Mouse (Mus musculus) kidney, adult 18-20 months (tissue): ENCODE measurements at regions not wholly inside any gene's neighbourhood (a gene's known extent, or its start where the extent isn't known, plus 50 kb on each side); places are given as distances from the start of the nearest gene placed in this dataset.
"Not testable (repeated sequence)": the region's sequence is repeated elsewhere in the genome, so short reads cannot be mapped to it uniquely, and the experiment has no call there.

Experiments used
- DNase-seq: peaks from one replicate; pipeline ENCODE4 v3.0.0; 2021

DNA sequence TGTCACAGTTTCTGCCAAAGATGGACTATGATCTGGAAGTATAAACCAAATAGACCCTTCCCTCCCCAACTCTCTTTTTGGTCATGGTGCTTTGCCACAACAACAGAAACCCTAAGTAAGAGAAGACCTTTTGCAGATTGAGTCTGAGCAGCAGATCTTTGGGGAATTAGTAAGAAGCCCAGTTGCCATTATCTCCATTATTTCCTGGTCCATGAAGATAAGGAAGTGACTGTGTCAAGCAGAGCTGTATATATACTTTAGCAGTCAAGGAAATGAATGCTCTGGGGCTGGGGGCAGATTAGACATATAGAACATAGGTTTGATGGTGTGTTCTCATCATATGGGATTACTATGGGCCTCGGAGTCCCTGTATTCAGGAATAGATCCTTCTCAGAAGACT lies 117.8 kb upstream of the C9orf72 start:
- no peak for DNase-seq

DNA sequence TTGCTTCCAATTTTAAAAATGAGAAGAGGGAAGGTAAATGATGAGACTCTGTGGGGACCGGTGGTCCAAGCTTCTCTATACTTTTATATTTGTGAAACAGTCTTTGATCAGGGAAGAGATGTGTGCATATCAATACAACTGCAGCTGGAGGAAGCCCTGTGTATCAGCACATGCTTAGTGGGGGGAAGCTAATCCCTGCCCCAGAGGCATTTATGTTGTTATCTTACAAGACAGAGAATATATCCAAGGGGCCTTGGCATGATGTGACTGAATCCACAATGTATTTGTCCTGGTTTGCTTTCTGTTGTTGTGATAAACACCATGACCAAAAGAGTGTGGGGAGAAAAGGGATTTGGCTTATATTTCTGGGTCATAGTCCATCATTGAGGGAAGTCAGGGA lies 105.2 kb upstream of the C9orf72 start:
- DNase-seq, result no peak

DNA sequence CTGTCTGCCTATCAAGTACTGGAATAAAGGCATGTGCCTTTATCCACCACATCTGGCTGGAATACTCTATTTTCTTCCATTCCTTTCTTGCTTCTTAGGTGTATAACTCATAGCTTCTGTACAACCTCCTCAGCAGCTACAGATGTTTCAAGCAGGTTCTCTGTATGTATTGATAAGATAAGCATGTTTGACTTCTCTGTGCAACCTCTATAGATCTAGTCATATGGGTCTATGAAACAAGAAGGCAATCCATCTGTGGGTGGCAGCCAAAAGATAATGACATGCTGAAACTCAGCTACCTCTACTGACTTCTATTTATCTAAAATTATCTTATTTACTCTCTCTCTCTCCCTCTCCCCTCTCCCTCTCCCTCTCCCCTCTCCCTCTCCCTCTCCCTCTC lies 99.3 kb upstream of the C9orf72 start:
- DNase-seq, result no peak

DNA sequence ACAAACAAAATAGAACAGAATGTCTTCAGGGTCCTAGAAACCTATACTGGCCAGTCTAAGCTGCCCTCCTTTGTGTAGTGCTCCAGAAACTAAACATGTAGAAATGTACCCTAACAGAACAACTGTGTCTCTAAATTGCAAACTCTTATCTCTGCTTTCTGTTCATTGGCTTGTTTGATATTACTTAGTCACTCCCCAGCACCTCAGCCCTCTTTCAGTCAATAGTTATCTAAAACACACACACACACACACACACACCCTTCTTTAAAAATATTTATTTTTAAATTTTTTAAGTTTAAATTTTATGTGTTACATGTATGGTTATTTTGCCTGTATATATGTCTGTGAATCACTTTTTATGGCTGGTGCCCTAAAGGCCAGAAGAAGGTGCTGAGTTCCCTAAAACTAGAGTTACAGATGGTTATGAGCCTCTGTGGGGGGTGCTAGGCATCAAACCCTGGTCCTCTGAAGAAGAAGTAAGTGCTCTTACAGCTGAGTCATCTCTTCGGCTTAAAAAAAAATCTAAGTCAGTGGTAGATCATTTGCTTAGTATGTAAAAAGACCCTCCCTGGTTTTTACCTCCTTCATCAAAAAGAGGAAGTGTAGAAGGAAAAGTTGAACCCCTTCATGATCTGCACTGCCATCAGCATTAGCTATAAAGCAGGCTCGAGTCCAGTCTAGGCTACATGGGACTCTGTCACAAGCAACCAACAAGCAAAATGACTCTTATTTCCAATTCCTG lies 96.6 kb upstream of the C9orf72 start:
- no peak for DNase-seq

DNA sequence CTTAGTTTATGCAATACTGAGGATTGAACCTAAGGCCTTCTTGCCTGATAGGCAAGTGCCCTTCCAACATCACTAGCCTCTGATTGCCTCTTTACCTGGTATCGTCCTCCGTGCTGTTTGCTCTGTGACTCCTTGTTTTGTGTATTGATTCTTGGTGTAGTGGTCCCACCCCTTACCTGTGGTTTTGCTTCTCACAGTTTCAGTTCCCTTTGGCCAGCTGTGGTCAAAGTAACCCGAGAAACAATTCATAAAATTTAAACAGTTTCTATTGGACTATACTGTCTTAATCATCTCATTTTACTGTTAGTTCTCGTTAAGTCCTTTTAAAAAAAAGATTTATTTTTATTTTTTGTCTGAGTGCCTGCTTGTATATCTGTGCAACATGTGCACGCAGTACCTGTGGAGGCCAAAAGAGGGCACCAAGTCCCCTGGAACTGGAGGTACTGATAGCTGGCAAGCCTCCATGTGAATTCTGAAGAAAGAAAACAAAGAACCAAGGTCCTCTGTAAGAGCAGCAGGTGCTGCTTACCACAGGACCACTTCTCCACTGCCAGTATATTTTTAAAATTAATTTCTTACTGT lies 84.5 kb upstream of the C9orf72 start:
- peak; percentile 58 for DNase-seq

DNA sequence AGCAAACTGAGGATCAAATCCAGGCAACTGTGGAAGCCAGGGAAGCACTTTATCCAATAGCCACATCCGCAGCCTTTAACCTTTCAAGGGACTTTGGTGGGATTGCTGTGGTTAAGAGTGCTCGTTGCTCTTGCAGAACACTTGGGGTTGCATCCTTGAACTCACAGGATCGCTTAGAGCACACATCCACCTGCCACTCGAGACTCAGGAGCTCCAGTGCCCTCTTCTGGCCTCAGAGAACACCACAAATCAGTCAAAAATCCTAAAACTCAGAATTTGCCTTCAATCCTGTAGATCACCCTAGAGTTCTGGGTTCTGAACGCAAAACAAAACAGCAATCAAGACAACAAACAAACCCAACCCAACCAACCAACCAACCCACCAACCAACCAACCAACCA lies 82.2 kb upstream of the C9orf72 start:
- no peak for DNase-seq

DNA sequence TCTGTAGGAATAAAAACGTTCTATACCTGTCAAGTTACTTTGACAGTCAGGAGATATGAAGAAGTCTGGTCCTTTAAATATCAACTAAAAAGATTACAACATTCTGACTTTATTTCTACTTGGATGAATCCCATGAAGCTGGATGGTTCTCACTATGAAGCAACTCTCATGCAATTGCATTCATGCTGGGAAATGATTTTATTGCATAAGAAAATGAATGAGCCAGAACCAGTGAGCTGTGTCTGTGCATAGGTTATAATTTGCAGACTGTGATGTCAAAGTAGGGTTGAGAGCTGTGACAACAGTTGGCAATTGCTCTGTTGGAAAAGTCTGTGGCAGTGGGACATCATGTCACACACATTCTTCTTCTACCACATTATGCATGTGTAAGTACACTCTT lies 79.2 kb upstream of the C9orf72 start:
- no peak for DNase-seq

DNA sequence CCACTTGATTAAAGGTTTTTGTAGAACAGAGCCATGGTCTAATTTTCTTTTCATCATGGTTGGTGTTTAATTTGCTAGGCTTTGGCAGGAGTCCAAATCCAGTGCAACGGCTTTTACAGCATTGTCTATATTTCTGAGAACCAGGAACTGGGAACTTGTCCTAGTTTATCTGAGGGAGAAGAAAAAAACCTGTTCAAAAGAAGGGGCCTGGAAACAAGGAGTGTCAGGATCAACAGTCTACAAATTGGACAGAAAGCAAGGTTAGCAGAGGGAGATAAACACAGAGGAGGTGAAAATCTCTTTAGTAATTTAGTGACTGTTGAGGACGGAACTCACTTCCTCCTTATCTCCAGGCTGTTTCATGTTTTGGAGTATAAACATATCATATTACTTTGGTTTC lies 74.9 kb upstream of the C9orf72 start:
- no peak for DNase-seq

DNA sequence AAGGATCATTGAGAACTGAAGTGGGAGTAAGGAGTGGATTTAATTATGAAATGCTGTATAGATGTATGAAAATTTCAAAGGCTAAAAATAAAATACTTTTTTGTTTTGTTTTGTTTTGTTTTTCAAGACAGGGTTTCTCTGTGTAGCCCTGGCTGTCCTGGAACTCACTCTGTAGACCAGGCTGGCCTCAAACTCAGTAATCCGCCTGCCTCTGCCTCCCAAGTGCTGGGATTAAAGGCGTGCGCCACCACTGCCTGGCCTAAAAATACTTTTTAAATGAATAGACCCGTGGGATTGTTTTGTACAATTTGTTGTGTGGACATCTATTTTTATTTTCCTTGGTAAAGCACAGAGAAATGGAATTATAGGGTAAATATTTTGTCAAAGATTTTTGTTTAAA lies 74.4 kb upstream of the C9orf72 start:
- not testable (repeated sequence) for DNase-seq

DNA sequence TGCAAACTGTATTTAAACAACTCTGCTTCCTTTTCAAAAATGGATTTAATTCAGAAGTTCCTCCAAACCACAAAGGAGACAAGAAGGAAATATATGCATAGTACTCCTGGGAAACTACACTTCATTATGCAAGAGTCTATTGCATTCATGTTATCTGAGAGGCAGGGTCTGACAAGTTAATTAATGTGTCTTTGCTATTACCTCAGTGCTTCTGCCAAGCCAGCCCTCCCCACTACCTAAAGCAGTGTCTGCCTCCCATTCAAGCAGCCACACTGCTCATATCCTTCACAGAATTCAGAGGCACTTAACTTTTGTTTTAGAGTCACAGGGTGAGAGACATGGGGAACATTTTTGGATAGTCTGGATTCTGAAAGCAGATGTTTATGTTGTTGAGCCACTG lies 58.6 kb upstream of the C9orf72 start:
- no peak for DNase-seq
